Mouse (Mus musculus) cerebellum, adult 2 months (tissue): ENCODE measurements at regions not wholly inside any gene's neighbourhood (a gene's known extent, or its start where the extent isn't known, plus 50 kb on each side); places are given as distances from the start of the nearest gene placed in this dataset.

Experiments
- CTCF ChIP-seq: fragments of 200-500 bp; IDR thresholded peaks from 2 replicates; pipeline ENCODE4 v1.5.1; 2011; ENCODE audit warnings: low read depth, mild to moderate bottlenecking, control low read depth, low read length, moderate library complexity, borderline replicate concordance; ENCODE audit not compliant: insufficient read depth
- POLR2A ChIP-seq: fragments of 200-500 bp; IDR thresholded peaks from 2 replicates; pipeline ENCODE4 v1.6.1; 2011; ENCODE audit warnings: low read length, control low read depth, borderline replicate concordance; ENCODE audit not compliant: insufficient read depth

GRCm38 (mm10) chr5:49662096-49662495 lies 137.4 kb upstream of the Kcnip4 start:
- TF ChIP-seq CTCF (no peak), POLR2A (no peak)
